Mouse (Mus musculus) ES-E14 (cell line): ENCODE data around the gene Neu2.

Source experiments
- CHD2 ChIP-seq: IDR thresholded peaks from 2 replicates; pipeline ENCODE4 v1.6.1; 2014; ENCODE audit warnings: mild to moderate bottlenecking, low read depth, low read length, inconsistent platforms
- HCFC1 ChIP-seq: IDR thresholded peaks from 2 replicates; pipeline ENCODE4 v1.6.1; 2012; ENCODE audit warnings: low read length, inconsistent platforms, borderline replicate concordance; ENCODE audit not compliant: insufficient read depth
- MAFK ChIP-seq: IDR thresholded peaks from 2 replicates; pipeline ENCODE4 v1.6.1; 2014; ENCODE audit warnings: mild to moderate bottlenecking, low read depth, low read length, inconsistent platforms; ENCODE audit not compliant: insufficient read depth
- ZC3H11A ChIP-seq: IDR thresholded peaks from 2 replicates; pipeline ENCODE4 v1.6.1; 2012; ENCODE audit warnings: low read depth, mild to moderate bottlenecking, inconsistent platforms, low read length, borderline replicate concordance
- ZNF384 ChIP-seq: IDR thresholded peaks from 2 replicates; pipeline ENCODE4 v1.6.1; 2012; ENCODE audit warnings: low read depth, low read length, inconsistent platforms

GRCm38 (mm10) chr1:87507857-87508256 lies 1.8 kb upstream of the Neu2 start:
- TF ChIP-seq CHD2 (no peak), ZNF384 (no peak), MAFK (no peak), ZC3H11A (no peak), HCFC1 (no peak)
